Mouse (Mus musculus) lung, postnatal 10 days (tissue): Measurements from ENCODE around the gene 2410137M14Rik.
A peak's percentile ranks its signal among the peaks of the same experiment; 100 is the strongest.
"Not testable (repeated sequence)": the region's sequence is repeated elsewhere in the genome, so short reads cannot be mapped to it uniquely, and the experiment has no call there.

Experiments
- DNase-seq: peaks from one replicate; pipeline ENCODE4 v3.0.0; 2021

Gene 2410137M14Rik

DNA sequence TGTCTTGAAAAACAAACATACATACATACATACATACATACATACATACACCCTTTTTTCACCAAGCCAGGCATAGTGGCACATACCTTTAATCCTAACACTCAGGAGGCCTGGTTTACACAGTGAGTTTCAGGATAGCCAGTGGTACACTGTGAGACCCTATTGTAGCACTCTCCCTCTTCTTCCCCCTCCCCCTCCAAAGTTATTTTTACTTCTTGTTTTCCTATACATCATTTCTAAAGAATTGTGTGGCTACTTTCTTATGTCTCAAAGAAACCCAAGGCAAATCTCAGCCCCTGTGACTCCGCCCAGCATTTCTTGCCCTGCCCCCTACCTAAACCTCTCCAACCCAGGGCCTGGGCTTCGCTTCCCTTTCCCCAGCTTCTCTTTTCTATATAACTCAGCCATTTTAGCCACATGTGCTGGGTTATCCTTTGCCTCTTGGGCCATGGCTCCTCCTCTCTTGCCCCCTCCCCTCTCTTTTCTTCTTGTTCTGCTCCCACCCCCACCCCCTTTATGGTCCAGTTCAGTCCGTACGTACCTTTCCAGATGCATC, 12.8 kb upstream of the 2410137M14Rik start:
- no peak for DNase-seq

DNA sequence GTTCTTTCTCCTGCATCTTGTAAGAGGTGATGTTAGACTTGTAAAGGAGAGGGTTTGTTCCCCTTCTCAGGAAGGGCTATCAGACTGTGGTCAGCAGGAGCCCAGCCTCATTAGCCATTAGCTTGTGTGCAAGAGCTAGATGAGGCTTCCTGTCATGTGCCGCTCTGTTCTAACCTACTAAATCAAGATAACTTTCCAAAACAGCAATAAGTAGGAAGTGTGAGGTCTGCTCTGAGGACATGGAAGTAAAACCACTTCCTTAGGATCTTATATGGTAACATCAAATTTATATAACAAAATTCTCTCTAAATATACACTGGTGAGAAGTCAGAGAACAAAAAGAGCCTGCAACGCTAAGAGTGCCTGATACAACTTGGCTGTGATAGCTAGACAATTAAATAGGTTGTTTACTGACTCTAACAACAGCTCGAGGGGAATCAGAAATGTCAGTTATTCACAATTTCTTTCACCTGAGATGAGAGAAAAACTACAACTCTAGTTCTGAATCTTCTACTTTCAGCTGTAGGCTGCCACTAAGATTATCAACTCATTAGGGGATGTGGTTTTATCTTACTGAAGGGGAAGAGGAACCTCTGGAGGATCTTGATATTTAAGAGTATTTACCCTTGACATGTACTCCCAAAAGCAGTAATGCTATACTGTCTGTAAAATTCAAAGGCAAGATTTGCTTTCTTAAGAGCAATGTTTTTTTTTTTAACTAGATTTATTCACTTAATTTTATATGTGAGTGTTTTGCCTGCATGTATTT, 11.5 kb upstream of the 2410137M14Rik start:
- no peak for DNase-seq

DNA sequence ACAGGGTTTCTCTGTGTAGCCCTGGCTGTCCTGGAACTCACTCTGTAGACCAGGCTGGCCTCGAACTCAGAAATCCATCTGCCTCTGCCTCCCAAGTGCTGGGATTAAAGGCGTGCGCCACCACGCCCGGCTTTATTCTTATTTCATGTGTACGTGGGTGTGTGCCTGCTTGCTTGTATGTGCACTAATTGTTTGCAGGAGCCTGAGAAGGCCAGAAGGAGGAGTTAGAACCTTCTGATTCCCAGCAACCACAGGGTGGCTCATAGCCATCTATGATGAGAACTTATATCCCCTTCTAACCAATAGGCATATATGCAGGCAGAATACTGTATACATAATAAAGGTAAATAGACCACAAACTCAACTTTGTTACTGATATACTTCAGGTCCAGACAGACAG, 9.6 kb upstream of the 2410137M14Rik start:
- DNase-seq, result not testable (repeated sequence)

- DNase-seq, result no peak
Observed at GRCm38 (mm10) chr17:36989437-36989836, 8.4 kb upstream of the 2410137M14Rik start, which contains the start of gene H2-M5. TSS of gene H2-M5 (minus strand) at chr17:36989537.

GRCm38 (mm10) chr17:36988475-36988874, 7.4 kb upstream of the 2410137M14Rik start:
- DNase-seq, result no peak

- peak; percentile 27 for DNase-seq
Observed at GRCm38 (mm10) chr17:36982253-36983155, 1.5 kb upstream of the 2410137M14Rik start.

- no peak for DNase-seq
Observed at GRCm38 (mm10) chr17:36981845-36982244, 808 bp upstream of the 2410137M14Rik start.

DNA sequence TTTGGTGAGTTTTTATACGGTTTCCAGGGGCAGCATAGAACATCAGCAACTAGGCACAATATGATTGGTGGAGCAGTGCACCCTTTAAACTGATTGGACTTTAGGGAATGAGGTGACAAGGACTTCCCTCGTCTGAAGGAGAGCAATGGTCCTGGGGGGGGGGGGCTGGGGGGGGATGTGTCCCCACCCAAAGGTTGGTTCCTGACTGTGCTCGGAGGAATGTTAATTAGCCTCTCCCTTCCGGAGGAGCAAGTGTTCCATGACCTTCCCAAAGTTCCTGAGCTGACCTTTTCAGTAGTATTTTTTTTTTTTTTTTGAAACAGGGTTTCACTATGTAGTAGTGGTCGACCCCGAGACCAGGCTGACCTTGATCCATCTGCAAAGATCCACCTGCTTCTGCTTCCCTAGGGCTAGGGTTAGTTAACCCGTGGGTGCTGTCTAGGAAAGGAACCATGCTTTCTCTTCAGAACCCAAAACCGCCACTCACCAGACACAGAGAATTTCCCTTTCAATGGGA, 7.7 kb downstream of the 2410137M14Rik start:
- no peak for DNase-seq

DNA sequence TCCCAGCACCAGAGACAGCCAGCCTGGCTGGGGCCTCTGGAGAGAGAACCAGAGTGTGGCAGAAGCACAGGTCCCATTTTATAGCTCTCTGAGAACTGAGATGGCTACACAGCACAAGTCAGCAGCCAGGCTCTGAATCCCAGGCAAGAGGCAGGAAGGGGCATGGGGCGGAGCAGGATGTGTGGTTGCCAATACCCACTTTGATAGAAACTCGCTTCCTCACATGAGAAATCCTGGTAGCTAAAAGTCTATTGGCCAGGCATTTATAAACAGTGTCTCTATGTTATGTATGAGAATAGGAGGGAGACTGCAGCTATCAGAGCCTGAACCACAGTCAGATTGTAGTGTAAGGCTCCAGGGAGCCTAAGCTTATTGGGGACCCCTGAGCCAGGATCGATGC, 8.2 kb downstream of the 2410137M14Rik start:
- DNase-seq, result peak; percentile 32

DNA sequence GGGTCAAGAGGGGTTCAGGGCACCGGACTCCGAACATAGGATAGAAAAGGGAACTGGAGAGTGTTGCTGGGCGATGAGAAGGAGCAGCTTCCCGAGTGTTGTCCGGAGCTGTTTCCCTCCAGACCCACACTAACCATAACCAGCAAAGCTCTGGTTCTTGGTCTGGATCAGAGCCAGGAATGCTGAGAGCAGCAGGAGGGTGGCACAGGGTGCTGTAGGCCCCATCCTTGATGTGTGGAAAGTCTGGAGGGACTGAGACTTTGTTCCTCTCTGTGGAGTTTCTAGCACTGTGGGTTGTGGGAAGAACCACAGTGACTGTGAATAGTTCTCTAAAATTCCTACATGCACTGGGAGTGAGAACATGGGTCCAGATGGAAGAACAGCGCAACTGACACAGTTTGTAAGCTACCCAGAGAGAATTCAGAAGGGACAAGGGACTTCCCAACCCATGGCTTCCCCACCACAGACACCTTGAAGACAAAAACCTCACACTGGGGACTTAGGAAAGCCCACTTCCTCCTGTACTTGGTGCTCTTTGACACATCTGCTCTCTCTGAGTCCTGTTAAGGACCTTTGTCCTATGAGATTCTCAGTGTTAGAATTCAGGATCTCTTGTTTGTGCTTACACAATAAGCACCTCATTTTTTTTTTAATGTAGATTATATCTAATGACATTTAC, 9.7 kb downstream of the 2410137M14Rik start:
- DNase-seq, result no peak

DNA sequence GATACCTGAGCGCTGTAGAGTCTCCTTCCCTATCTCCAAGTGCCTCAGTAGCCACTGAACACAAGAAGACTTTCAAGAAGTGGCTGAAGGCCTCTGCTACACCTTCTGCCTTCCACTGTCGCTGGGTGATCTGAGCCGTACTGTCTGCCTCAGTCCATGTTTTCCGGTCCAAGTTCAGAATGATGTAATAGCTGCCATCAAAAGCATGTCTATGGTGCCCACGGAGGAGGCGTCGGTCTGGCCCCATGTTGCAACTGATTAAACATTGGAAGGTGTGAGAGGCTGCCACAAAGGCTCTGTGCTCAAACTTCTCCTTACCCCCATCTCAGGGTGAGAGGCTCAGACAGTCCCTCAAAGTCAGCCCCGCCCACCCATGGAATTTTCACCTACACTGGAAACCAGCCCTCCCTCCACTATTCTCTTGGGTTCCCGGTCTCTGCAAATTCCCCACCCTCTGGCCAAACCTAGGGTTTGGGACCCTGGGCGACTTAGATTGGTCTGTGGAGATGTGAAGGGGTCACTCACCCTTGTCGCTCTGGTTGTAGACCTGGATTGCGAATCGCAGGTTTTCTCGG, 10.6 kb downstream of the 2410137M14Rik start:
- no peak for DNase-seq

DNA sequence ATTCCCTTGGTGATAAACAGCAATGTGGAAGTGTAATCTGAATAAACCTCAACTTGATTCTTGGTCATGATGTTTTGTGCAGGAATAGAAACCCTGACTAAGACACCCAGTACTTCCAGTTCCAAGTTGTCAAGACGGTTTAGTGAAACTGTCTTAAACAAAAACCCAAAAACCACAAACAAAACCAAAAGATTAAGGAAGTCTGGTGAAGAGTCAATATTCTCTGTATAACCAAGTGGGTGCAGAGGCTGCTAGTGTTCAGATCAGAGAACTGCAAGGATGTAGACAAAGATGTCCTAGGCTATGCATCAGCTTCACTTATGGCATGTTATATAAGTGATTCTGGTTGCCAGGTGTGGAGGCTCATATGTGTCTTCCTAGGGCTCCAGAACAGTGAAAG, 14.2 kb downstream of the 2410137M14Rik start:
- DNase-seq, result no peak

DNA sequence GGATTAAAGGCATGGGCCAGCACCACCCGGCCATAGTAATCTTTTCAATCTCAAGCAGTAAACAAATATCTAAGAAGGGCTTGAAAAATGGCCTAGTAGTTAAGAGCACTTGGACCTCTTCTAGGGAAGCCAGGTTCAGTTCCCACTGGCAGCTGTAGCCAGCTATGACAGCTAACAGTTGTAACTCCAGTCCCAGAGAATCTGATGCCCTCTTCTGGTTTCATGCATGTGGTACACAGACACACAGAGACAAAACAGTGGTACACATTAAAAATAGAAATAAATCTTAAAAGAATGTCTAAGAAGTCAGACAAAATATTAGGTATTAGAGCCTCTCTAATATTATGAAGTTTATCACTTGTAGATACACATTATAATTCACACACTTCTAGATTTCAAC, 19.9 kb downstream of the 2410137M14Rik start:
- DNase-seq, result no peak

DNA sequence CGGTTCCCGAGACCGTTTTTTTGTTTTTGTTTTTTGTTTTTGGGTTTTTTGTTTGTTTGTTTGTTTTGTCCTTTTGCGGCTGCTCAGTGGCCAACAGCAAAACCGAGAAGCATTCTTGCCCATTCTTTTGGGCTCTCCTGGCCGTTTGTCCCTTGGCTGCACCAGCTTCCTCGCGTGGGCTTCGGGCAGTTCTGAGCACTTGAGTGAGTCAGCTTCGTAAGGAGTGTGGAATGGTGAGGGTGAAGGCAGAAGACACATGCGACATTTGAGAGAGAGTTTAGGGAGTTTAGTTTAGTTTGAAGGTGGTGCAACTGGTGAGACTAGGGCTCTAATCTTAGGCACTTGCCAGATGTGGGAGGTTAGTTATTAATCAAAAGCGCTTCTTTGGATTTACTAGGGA, 22.2 kb downstream of the 2410137M14Rik start:
- no peak for DNase-seq

- peak; percentile 97 for DNase-seq
Observed at GRCm38 (mm10) chr17:36957999-36958743, 22.9 kb downstream of the 2410137M14Rik start, which contains the start of the genes Znrd1 and Znrd1as. TSS of gene Znrd1 (minus strand) at chr17:36958559. TSS of gene Znrd1as (plus strand) at chr17:36958592.

GRCm38 (mm10) chr17:36953062-36953461, 28.0 kb downstream of the 2410137M14Rik start:
- DNase-seq, result no peak

GRCm38 (mm10) chr17:36952631-36953030, 28.4 kb downstream of the 2410137M14Rik start:
- no peak for DNase-seq

DNA sequence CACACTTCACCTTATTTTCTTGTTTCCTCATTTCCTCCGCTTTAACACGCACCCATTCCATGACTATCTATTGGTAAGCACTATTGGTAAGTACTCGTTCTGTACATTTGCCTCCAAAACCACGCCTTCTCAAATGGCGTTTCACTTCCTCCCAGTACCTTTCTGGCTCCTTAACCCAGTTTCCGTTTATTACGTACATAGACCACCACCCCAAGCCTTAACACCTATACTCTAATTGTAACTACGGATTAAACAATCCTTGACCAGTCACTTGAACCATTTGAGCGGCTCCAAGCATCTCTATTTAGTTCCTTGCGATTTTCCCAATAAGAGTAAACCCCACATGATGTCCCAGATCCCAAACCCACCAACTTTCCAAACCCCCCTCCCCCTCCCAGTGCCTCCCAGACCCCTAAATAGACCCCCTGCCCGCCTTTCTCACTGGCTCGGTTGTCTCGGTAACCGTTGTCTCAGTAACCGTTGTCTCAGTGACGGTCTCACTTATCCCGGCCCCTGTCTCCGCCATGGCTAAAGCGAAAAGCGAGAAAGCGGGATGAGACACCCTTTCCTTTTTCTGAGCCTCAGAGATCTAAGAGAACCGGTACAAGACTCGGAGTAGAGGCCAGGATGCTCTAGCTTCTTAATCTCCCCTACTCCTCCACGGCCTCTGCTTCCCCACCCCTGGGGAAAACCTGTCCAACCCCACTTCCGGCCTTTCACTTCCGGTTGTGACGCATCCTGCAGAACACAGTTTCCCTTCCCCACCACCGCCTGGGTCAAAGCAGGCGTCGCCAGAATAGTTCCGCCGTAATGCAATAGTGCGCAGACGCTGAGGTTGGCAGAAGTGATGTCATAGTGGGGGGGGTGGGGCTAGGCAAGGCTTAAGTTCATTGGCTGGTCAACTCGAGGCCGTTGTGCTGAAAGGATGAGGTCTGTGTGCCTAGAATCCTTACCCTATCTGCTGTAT, 29.8 kb downstream of the 2410137M14Rik start, which contains the start of gene Ppp1r11:
Gene Ppp1r11, minus strand, starts transcription at position 761 of the 967 bp plus-strand sequence.
- DNase-seq, result peak; percentile 98

GRCm38 (mm10) chr17:36949265-36949664, 31.8 kb downstream of the 2410137M14Rik start:
- DNase-seq, result no peak

DNA sequence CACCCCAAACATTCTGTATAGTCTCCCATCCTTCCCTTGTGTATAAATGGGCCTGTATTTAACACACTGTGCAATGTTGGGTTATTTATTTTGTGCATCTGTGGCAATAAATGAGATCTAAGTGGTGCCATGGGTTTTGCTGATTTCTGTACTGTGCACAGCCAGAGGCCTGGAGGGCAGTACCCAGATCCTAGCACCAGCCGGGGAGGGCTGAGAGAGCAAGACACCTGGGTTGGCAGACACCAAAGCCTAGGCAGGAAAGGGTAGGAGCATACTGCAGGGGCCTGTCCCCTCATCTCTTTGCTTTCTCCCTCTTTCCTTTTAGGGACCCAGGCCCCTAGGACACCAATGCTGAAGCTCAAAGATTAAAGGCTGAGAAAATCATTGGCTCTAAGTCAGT, 32.8 kb downstream of the 2410137M14Rik start:
- no peak for DNase-seq
